Mouse (Mus musculus) megakaryocyte progenitor cell, adult 5-6 weeks (primary cell): ENCODE results near the gene Gli1. TPM values are rescaled to one million over a fixed set of nuclear protein-coding genes. Genes with fewer than 3 reads are reported as not detected.
A peak's percentile ranks its signal among the peaks of the same experiment; 100 is the strongest.
"Not testable (repeated sequence)": the region's sequence is repeated elsewhere in the genome, so short reads cannot be mapped to it uniquely, and the experiment has no call there.

Experiments
- ATAC-seq: replicated peaks from 2 replicates; pipeline ENCODE4 v1.8.0; 2016; ENCODE audit warnings: mild to moderate bottlenecking, moderate TSS enrichment, inconsistent platforms; ENCODE audit not compliant: poor library complexity
- total RNA-seq, 2 experiments: library from RNA; stranded (forward) in 1 of 2; stranded (reverse) in 1 of 2; fragments of 157-497, 149-512 nt in 1 of 2; fragments of 200-1000 nt in 1 of 2; gene quantifications; 2 replicates each; pipeline versions ENCODE4 v1.2.3 to v1.2.4; 2015 to 2017

Gene Gli1
- total RNA-seq, 2 experiments from 2014 or later = not detected

DNA sequence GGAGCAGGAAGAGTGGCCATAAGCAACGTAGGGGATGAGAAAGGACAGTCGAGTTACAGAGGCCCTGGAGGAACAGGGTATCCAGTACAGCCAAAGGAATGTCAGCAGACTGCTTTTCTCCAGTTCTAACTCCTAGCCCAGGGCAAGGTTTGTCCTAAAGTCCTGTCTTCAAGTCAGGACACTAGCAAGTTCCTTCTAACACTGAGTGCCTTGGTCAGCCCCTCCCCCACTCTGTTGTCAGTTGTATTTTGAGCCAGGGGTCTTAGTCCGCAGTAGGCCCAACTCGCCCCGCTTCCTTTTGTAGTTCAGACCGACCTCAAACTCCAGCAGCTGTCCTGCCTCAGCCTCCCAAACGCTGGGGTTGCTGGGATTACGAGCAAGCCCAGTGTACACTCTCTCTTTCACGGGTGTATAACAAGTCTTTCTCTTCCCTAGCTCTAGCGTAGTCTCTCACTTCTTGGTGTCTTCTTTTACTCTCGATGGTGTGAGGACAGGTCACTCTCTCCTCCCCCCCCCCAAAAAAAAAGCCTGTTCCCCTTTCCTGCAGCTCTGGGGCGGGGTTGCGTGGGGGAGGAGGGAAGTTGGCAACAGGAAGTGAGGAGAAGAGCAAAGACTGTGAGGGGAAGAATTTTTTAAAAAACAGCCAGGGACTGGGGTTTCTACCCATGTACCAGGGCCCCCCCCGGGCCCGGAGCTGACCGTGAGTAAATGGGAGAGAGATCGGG is 18.5 kb downstream of the Gli1 start:
- peak; percentile 64 for ATAC-seq

DNA sequence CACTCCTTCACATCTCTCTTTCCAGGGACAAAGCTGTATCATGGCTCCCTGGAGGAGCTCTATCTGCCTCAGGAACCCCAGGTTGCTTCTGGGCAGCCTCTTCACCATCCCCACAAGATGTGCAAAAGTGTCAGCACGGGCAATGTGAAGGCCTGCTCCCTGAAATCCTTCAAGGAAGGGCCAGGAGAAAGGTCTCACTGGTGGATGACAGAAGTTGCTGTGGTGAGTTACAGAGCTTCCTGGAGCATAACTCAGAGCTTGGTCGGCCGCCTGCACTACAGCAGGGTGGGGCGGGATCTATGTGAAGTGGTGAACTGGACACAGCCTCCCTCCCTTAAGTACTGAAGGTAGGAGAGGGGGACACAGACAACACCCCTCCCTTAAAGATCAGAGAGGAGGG is 19.1 kb downstream of the Gli1 start:
- no peak for ATAC-seq

DNA sequence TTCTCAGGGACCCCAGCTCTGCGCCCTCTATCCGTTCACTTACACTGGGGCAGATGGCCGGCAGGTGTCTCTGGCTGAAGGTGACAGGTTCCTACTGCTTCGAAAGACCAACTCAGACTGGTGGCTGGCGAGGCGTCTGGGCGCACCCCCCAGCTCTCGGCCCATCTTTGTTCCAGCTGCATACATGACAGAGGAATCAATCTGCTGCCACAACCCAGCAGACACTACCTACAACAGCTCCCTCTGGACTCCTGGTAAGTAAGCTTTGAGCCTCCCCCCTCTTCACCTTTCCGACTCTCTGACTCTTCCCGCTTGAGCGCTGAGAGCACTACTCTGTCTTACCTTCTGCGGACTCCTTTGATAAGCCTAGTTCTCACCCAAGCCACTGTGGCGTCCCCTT is 19.6 kb downstream of the Gli1 start:
- no peak for ATAC-seq

DNA sequence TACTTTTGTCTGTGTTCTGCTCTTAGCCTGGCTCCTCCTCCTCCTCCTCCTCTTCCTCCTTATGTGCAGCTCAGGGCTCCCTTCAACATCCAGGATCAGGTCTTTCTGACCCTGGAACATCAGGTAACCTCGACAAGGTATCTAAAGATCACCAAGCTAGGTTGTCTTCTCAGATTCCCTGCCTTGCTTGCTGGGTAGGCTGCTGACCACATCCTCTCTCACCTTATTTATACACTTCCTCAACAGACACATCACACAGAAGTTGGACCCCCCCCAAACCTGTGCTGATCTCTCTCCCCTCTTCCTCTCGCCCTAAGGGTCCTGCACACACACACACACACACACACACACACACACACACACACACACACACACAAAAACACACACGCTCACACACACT is 20.2 kb downstream of the Gli1 start, which contains the start of gene Arhgap9:
TSS of gene Arhgap9 (plus strand) at position 344 of the 400 bp plus-strand sequence.
- no peak for ATAC-seq

DNA sequence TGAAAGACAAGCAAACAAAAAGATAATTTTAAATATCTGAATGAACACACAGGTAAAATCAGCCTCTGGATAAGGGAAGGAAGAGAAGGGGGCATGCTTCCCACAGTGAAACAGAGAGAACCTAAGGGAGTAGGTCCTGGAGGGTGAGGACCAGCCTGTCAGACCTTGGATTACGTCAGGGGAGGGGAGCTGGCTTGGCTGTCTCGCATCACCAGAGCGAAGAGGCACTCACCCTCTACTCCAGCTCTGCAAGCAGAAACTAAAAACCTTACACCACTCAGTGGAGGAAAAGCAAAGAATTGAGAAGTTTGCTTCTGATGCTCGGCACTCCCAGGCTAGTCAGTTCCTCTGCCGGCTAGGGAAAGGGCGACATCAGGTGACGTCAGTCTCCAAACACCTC is 21.8 kb downstream of the Gli1 start:
- ATAC-seq = no peak

DNA sequence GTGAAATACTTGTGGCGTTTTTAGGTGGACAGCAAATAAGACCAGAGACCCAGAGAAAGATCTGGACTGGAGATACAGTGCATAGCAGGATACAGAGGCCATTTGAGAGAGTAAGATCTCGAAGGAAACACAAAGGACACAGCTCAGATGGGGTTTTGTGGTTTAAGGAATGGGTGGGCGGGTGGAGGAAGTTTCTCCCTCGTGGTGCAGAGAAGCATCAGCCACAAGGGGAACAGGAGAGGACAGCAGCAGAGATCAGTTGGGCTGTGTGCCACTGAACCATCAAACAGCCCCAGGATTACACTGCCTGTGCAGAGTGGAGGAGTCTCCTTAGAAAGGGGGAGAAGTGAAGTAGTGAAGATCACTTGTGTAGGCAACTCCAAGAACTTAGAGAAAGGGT is 23.8 kb downstream of the Gli1 start:
- peak; percentile 45 for ATAC-seq

DNA sequence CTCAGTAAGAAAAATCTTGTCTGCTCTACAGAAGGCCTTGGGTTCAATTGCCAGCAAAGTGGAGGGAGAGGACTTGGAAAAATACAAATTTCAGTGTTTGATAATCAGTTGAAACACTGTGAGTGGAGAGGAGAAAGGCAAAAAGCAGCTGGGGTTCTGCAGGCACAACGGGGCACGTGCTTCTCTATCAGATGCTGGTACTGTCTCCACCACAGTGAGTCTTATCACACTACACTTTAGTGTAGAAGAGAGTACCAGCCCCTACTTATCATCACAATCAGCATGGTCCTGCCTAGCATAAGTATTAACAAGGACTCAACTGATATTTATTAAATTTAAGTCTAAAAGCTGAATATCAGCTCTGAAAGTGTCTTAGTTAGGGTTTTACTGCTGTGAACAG is 24.5 kb downstream of the Gli1 start:
- peak; percentile 68 for ATAC-seq

DNA sequence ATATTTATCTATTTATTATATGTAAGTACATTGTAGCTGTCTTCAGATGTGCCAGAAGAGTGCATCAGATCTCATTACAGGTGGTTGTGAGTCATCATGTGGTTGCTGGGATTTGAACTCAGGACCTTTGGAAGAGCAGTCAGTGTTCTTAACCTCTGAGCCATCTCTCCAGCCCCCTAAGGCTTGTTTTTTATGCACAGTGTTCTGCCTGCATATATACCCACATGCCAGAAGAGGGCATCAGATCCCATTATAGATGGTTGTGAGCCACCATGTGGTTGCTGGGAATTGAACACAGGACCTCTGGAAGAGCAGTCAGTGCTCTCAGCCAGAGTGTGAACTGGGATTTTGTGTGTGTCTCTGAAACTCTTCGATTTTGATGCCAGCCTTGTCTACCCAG is 26.8 kb downstream of the Gli1 start:
- ATAC-seq = not testable (repeated sequence)

DNA sequence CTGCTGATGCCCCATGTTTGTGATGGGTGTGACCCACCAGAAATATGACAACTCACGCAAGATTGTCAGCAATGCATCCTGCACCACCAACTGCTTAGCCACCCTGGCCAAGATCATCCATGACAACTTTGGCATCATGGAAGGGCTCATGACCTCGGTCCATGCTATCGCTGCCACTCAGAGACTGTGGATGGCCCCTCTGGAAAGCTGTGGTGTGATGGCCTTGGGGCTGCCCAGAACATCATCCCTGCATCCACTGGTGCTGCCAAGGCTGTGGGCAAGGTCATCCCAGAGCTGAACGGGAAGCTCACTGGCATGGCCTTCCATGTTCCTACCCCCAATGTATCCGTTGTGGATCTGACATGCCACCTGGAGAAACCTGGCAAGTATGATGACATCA is 28.3 kb downstream of the Gli1 start:
- ATAC-seq = not testable (repeated sequence)

DNA sequence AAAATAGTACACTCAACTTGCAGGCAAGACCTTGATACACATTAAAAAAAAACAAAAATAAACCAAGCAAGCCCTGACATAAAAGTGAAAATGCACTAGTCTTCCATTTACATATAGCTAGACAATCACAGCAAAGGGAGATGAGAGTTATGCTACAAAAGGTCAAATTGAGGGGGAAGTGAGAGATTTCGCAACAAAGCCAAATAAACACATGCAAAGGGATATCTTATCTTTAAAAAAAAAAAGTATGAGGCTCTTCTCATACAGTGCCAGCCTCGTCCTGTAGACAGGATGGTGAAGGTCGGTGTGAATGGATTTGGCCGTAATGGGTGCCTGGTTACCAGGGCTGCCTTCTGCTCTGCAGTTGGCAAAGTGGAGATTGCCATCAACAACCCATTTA is 28.9 kb downstream of the Gli1 start:
- no peak for ATAC-seq

DNA sequence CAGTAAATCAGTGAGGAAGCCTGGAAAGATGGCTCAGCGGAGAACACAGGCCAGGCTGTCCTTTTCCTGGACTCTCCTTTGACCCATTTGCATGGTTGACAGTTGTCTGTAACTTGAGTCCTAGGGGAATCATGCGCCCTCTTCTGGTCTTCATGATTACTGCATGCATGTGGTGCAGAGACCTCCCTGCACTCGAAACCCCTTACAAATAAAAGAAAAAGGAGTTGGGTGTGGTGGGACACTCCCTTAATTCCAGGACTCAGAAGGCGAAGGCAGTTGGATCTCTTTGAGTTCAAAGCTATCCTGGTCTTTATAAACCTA is 29.5 kb downstream of the Gli1 start:
- peak; percentile 68 for ATAC-seq

DNA sequence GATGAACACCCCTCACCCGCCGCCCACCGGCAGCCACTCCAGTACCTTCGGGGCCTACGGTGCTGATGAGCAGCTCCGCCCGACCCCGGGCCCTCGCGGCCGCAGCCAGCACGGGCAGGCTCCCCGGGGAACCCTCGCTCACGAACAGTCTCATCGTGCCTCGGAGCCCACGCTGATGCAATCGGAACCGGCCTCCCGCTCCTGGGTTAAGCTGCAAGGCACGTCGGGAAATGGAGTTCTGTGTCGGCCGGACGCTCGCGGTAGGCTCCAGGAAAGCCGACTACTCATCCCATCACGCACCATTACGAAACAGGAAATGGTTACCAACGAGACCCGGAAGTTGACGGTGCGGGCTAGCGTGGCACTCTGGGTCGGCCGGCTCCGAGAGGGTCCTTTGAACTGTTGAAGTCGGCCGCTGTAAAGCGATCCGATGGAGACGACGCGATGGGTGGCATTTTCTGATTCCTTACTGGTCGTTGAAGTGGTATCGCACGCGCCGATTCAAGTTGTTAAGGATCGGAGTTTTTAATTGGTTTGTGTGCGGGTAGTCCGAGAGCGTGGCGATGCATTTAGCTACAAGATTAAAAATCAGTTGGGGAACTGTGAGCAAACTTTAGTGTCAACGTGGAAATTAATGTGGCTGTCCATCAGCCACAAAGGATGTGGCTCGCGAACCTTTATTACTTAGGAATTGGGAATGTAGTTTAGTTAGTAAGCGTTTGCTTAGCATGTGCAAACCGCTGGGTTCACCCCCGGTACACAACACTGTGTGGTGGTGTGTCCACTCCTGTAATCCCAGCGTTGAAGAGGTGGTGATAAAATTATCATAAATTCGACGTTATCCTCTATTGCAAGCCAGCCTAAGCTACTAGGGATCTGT is 30.1 kb downstream of the Gli1 start, which contains the start of gene Mars:
TSS of gene Mars (minus strand) at position 311 of the 880 bp plus-strand sequence.
- peak; percentile 83 for ATAC-seq

DNA sequence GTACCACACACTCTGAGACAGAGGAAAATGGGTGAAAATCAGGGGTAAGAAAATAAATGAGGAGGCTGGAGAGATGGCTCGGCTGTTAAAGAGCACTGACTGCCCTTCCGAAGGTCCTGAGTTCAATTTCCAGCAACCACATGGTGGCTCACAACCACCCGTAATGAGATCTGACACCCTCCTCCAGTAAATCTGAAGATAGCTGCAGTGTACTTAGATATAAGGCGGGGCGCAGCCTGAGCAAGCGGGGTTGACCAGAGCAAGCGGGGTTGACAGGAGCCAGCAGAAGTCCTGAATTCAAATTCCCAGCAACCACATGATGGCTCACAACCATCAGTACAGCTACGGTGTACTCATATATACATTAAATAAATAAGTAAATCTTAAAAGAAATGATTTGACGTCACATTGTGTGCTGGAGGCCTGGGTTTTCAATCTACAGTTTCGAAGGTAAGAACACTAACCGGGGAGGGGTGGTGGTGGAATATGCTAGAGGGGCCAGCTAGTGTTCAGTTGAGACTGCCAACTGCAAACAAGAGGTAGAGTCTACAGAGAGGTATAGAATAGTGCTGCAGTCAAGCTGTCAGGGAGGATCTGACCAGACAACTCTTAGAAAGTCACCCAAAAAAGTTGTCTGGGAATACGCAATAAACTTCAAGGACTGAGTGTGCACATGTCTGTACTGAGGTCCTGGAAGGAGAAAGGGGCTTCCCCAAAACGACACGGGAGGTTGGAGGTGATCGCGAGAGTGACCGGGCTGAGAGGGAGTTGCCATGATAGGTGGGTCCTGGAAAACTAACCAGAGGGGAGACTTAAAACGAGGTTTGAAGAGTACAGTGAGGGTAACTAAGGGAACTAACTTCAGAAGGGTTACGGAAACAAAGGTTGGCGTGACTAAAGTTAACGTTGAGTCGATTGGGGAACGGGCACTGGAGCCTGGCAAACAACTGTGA is 31.0 kb downstream of the Gli1 start:
- peak; percentile 62 for ATAC-seq

DNA sequence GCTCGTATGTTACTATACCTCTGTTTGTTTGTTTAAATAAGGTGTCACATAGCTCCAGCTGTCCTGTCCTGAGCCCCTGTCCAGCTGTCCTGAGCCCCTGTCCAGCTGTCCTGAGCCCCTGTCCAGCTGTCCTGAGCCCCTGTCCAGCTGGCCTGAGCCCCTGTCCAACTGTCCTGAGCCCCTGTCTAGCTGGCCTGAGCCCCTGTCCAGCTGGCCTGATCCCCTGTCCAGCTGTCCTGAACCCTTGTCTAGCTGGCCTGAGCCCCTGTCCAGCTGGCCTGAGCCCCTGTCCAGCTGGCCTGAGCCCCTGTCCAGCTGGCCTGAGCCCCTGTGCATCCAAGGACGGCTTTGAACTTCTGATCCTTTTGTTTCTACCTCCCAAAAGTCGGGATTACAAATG is 32.6 kb downstream of the Gli1 start:
- ATAC-seq = not testable (repeated sequence)

DNA sequence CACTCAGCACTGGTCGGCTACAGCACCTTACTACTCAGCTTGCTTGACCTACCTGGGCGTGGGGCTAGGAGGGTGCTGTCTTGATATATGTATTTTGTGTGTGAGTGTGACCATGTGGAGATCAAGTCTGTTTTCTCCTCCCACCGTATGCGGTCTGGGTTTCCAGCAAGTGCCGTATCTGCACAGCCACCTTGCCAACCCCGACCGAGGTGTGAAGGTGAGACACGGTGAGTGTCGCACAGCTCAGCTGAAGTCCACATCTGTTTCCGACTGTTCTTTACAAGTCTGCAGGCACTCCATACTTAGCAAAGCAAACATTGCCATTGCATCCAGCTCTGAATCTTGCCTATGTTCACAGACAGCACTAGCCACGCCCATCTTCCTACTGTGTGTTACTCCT is 38.6 kb downstream of the Gli1 start:
- no peak for ATAC-seq

DNA sequence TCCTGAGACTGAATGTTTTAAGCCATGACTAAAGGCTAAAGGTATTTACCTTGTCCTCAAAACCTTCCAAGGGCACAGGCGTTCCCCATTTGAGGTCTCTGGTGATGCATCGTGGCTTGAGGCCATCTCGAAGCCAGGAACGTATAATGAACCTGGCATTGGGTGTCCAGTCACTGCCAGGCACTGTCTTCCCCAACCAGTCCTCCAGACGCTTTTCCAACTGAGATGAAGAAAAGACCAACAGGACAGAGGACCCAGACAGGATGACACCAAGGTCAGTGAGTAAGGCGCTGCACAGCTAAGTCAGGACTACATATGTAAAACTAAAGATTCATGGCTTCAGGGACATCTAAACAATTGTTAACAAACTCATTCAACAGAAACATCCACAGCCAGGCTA is 41.4 kb downstream of the Gli1 start:
- ATAC-seq = no peak

DNA sequence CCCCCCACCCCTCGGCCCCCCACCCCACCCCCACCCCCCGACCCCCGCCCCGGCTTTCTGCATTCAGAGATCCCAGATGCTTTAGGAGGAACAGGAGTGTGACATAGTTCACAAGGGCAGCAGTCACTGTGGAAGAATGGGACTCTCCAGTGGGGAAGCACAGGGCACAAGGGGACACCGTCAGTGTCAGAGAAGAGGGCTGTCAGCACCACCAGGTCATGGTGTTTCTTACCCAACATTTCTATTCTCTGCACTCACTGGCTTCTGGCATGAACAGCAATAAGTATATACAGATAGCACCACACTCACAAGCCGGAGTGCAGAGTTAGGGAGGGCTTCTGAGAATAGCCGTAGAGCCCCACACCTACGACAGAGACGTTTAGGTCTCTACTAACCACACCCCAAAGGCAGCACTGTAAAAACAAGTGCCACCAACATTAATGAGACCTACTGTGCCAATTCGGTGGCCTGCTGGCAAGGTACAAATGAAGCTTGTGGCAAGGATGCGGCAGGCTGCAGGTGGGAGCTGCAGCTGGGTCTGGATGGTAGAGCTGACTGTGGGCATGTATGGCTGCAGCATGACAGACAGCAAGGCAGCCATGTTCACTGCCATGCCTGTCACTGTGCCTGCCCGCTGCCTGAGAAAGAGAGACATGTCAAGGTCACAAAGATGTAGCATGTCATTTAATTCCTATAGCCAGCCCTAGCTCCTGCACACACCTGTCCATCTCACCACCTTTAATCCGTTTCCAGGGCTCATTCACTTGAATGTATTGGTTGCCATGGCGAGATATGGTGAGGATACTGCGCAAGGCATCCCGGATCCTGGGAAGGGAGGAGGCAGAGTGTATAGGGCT is 44.5 kb downstream of the Gli1 start:
- no peak for ATAC-seq

DNA sequence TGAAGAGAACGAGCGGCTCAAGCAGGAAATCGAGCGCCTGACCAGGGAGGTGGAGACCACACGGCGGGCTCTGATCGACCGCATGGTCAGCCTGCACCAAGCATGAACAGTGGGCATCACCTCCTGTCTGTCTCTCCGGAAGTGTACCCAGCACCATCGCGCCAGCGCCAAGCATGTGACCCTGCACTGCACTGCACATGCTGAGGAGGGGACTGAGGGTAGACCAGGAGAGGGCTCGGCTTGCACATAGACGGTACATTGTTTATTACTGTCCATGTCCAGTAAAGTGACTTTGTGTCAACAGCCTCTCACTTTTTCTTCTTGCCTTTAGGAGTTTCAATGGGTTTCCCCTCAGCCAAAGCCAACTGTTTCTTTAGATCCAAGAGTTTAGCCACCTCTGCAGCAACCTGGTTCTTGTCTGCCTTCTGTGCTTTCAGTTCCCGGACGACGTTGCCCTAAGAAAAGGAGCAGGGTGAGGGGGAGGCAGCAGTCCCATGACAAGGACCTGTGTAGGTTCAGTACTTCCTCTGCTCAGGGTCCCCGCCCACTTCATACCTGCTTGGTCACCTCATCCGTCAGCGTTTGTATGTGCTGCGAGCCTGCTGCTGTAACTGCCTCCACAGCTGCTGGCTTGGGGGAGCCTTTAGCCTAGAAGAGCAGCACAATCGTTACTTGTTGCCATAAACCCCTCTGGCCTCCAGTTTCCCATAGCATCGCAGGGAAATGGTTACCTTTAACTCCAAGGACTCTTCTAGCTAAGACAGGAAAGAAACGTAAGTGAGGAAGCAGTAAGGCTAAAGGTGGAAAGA is 45.6 kb downstream of the Gli1 start:
- ATAC-seq = no peak

DNA sequence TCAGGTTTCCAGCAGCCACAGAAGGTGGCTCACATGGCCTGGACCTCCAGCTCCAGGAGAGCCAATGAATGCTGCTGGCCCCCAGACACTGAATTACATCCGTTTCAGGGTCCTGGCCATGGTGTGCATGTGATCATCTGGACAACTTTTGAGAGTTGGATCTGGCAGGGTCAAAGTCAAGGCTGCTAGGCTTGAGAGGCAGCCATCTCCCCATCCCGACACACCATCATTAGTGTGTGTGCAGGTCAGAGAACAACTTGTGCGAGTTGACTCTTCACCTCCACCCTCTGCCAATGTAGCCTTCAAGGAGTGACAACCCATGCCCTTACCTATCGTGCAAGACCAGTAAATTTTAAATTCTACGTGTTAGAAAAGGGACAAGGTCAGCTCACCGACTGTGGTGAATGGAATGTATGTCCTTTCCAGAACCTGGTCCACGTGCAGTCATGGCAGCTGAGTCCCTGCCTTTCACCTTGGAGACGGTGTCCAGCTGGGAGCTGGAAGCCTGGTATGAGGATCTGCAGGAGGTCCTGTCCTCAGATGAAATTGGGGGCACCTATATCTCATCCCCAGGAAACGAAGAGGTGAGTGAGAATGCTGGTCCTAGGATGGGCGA is 46.8 kb downstream of the Gli1 start:
- no peak for ATAC-seq
